23 mouse cellular contexts compared by ENCODE assay signal in the genomic region with DNA sequence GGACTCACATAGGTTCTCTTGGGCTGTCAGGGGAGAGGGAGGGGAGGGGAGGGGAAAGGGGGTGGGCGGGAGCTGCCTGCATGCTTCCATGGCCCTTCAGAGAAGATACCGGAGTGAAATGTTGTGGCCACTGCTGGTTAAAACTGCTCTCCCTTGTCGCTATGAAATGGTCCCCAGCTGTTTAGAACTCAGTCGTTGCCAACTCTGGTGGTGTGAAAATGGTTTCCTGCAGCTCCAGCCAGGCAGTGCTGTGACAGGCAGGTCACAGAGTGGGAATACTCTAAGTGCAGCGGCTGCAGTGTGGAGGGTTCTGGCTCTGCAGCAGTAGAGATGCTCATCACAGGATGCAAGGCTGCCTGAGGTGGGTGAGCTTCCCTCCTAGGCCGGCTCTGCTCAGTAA. TPM values are rescaled to one million over a fixed set of nuclear protein-coding genes. Genes with fewer than 3 reads are reported as not detected.
A peak's percentile ranks its signal among the peaks of the same experiment; 100 is the strongest.
DNase-seq lines count a peak whose midpoint lies in the region; ATAC-seq and TF ChIP-seq lines count a peak whose summit lies in the region.
"Had no signal": no experiment of that assay in that cellular context is flagged by ENCODE, and none has a peak within 500 bp of the region (broad histone marks: within the 10 kb centered on the region; RNA-seq: fewer than 3 reads in every experiment).

No protein-coding gene starts in this region.

- WGBS in forebrain, postnatal 0 days = 41% methylated on average over 6 of the region's 6 CpGs
- WGBS in forebrain, embryonic 13.5 days = 40% methylated on average over 6 of the region's 6 CpGs
- WGBS in kidney, postnatal 0 days = 21% methylated on average over 6 of the region's 6 CpGs
- WGBS in lung, postnatal 0 days = 25% methylated on average over 6 of the region's 6 CpGs

- no peak for DNase-seq in forebrain, postnatal 0 days
- peak; percentile 70 for DNase-seq in kidney, postnatal 0 days (ENCODE audit: low spot score)
- DNase-seq in kidney, adult 8-10 months = no peak
- DNase-seq in lung, postnatal 0 days (ENCODE audit: low spot score) = peak; percentile 30
- no peak for DNase-seq in lung, adult 18-20 months
- DNase-seq in lung, postnatal 4 days = peak; percentile 12 to 39
- DNase-seq: adrenal gland, postnatal 10 days; cerebellum, adult 11-12 months; cerebellum, postnatal 25 days; gastrocnemius, adult 2 months; liver, embryonic 13.5 days; right cerebral cortex, postnatal 14 days; thymus, postnatal 14 days had no signal

- H3K27me3 ChIP-seq in forebrain, postnatal 0 days (ENCODE audit: insufficient read depth, low read length) = no peaks in the 10 kb centered on the region
- no peaks in the 10 kb centered on the region for H3K27me3 ChIP-seq in forebrain, embryonic 13.5 days
- no peaks in the 10 kb centered on the region for H3K27me3 ChIP-seq in kidney, postnatal 0 days (ENCODE audit: insufficient read depth, low read length)
- H3K27me3 ChIP-seq in lung, postnatal 0 days (replicated peaks; ENCODE audit: insufficient read depth, low read length) = no peaks in the 10 kb centered on the region
- H3K27me3 ChIP-seq: CH12.LX; forebrain, embryonic 15.5 days; hindbrain, embryonic 15.5 days; liver, embryonic 13.5 days; neural tube, embryonic 12.5 days had no signal

- H3K4me1 ChIP-seq in forebrain, postnatal 0 days (ENCODE audit: insufficient read depth) = no peaks in the 10 kb centered on the region
- H3K4me1 ChIP-seq in forebrain, embryonic 13.5 days = no peaks in the 10 kb centered on the region
- H3K4me1 ChIP-seq in kidney, postnatal 0 days (replicated peaks; ENCODE audit: insufficient read depth, low read length) = no peaks in the 10 kb centered on the region
- no peaks in the 10 kb centered on the region for H3K4me1 ChIP-seq in lung, postnatal 0 days (ENCODE audit: insufficient read depth, low read depth, low read length)
- H3K4me1 ChIP-seq: forebrain, embryonic 15.5 days; hindbrain, embryonic 15.5 days; liver, embryonic 13.5 days; megakaryocyte, embryonic 14.5 days; neural tube, embryonic 12.5 days had no signal

- TF ChIP-seq EP300 in lung, postnatal 0 days (IDR thresholded peaks at IDR 0.05) = no peak

- H3K27ac ChIP-seq in forebrain, postnatal 0 days (ENCODE audit: low read depth, low read length) = no peak overlapping the region
- no peak overlapping the region for H3K27ac ChIP-seq in forebrain, embryonic 13.5 days
- H3K27ac ChIP-seq in kidney, postnatal 0 days = no peak overlapping the region
- H3K27ac ChIP-seq in lung, postnatal 0 days (ENCODE audit: low read length) = no peak overlapping the region
- H3K27ac ChIP-seq: forebrain, embryonic 15.5 days; gastrocnemius, adult 2 months; hindbrain, embryonic 15.5 days; left cerebral cortex, adult 2 months; liver, embryonic 13.5 days; neural tube, embryonic 12.5 days had no signal

- H3K4me2 ChIP-seq in forebrain, postnatal 0 days (ENCODE audit: low read depth) = no peak overlapping the region
- H3K4me2 ChIP-seq in forebrain, embryonic 13.5 days = no peak overlapping the region
- no peak overlapping the region for H3K4me2 ChIP-seq in kidney, postnatal 0 days (ENCODE audit: low read length)
- H3K4me2 ChIP-seq in lung, postnatal 0 days (replicated peaks; ENCODE audit: low read depth, low read length) = no peak overlapping the region
- H3K4me2 ChIP-seq: forebrain, embryonic 15.5 days; hindbrain, embryonic 15.5 days; liver, embryonic 13.5 days; neural tube, embryonic 12.5 days had no signal

- no peak overlapping the region for H3K9ac ChIP-seq in forebrain, postnatal 0 days
- H3K9ac ChIP-seq in forebrain, embryonic 13.5 days = no peak overlapping the region
- H3K9ac ChIP-seq in kidney, postnatal 0 days (ENCODE audit: low read depth, low read length) = no peak overlapping the region
- no peak overlapping the region for H3K9ac ChIP-seq in lung, postnatal 0 days (replicated peaks; ENCODE audit: low read depth)
- H3K9ac ChIP-seq: forebrain, embryonic 15.5 days; hindbrain, embryonic 15.5 days; liver, embryonic 13.5 days; neural tube, embryonic 12.5 days had no signal

- H3K36me3 ChIP-seq in forebrain, postnatal 0 days (ENCODE audit: insufficient read depth) = no peaks in the 10 kb centered on the region
- H3K36me3 ChIP-seq in forebrain, embryonic 13.5 days (ENCODE audit: poor library complexity, severe bottlenecking) = no peaks in the 10 kb centered on the region
- no peaks in the 10 kb centered on the region for H3K36me3 ChIP-seq in kidney, postnatal 0 days (ENCODE audit: insufficient read depth, low read length)
- H3K36me3 ChIP-seq in lung, postnatal 0 days (ENCODE audit: insufficient read depth, low read length) = no peaks in the 10 kb centered on the region
- H3K36me3 ChIP-seq: forebrain, embryonic 15.5 days; hindbrain, embryonic 15.5 days; liver, embryonic 13.5 days; neural tube, embryonic 12.5 days had no signal

- no peaks in the 10 kb centered on the region for H3K9me3 ChIP-seq in forebrain, postnatal 0 days (ENCODE audit: low read length)
- H3K9me3 ChIP-seq in forebrain, embryonic 13.5 days (replicated peaks) = no peaks in the 10 kb centered on the region
- no peaks in the 10 kb centered on the region for H3K9me3 ChIP-seq in kidney, postnatal 0 days (replicated peaks; ENCODE audit: low read length)
- no peaks in the 10 kb centered on the region for H3K9me3 ChIP-seq in lung, postnatal 0 days (ENCODE audit: low read length)
- H3K9me3 ChIP-seq: forebrain, embryonic 15.5 days; hindbrain, embryonic 15.5 days; liver, embryonic 13.5 days; neural tube, embryonic 12.5 days had no signal

- no peak for TF ChIP-seq CTCF in forebrain, postnatal 0 days (IDR thresholded peaks at IDR 0.05; ENCODE audit: low read depth)
- no peak for TF ChIP-seq CTCF in kidney, postnatal 0 days (IDR thresholded peaks at IDR 0.05; ENCODE audit: low read depth)
- TF ChIP-seq CTCF in lung, postnatal 0 days (IDR thresholded peaks at IDR 0.05) = no peak

- ATAC-seq in forebrain, postnatal 0 days = peak; percentile 27
- no peak for ATAC-seq in forebrain, embryonic 13.5 days
- no peak for ATAC-seq in kidney, postnatal 0 days (replicated peaks; ENCODE audit: low FRiP score, low read depth)
- ATAC-seq in lung, postnatal 0 days = no peak
- ATAC-seq: forebrain, embryonic 15.5 days; intestine, postnatal 0 days had no signal

- H3K4me3 ChIP-seq in forebrain, postnatal 0 days (ENCODE audit: low read depth, low read length) = no peak overlapping the region
- H3K4me3 ChIP-seq in forebrain, embryonic 13.5 days = no peak overlapping the region
- H3K4me3 ChIP-seq in kidney, postnatal 0 days (replicated peaks; ENCODE audit: low read depth, low read length) = no peak overlapping the region
- no peak overlapping the region for H3K4me3 ChIP-seq in lung, postnatal 0 days (ENCODE audit: low read depth, low read length)
- H3K4me3 ChIP-seq: forebrain, embryonic 15.5 days; gastrocnemius, adult 2 months; hindbrain, embryonic 15.5 days; left cerebral cortex, adult 2 months; liver, embryonic 13.5 days; megakaryocyte, embryonic 14.5 days; neural tube, embryonic 12.5 days had no signal

RNA-seq across cellular contexts. Expression of a gene that starts 22.1 kb away (rescaled TPM):
- total RNA-seq in forebrain, postnatal 0 days (2014; rRNA removed) = 4.7 and 6.9 TPM in 2 replicates
- polyA plus RNA-seq in forebrain, postnatal 0 days (2015; fragmentation: Nextera tagmentation; extraction: Ambion mirVana) = 1.1 and 2.2 TPM in 2 replicates
- polyA plus RNA-seq in forebrain, embryonic 13.5 days (2015; fragmentation: Nextera tagmentation; extraction: Ambion mirVana) = 5.8 and 7.4 TPM in 2 replicates
- 11.7 and 12.3 TPM in 2 replicates for polyA plus RNA-seq in kidney, postnatal 0 days (2015; fragmentation: Nextera tagmentation; extraction: Ambion mirVana)
- polyA plus RNA-seq in lung, postnatal 0 days (2015; fragmentation: Nextera tagmentation; extraction: Ambion mirVana) = 3.5 TPM in 2 replicates
- total RNA-seq: CH12.LX; granulocyte monocyte progenitor cell, adult 5-6 weeks; monocyte, adult 5-6 weeks had no signal

Comparison
In these comparisons a context has a peak if more than half of its experiments do, and no peak if none do; other contexts are left out.
1. DNase-seq: peak in kidney, postnatal 0 days (single experiment), lung, postnatal 0 days (single experiment) and lung, postnatal 4 days (2 of 2); none in forebrain, postnatal 0 days (single experiment), kidney, adult 8-10 months (0 of 2) and lung, adult 18-20 months (0 of 2).